Mouse (Mus musculus) regulatory T cell (primary cell): ENCODE data around the gene Ucp2.
"Not testable (repeated sequence)": the region's sequence is repeated elsewhere in the genome, so short reads cannot be mapped to it uniquely, and the experiment has no call there.

Experiments
- in situ Hi-C: fragments of 300-600 bp; cut with MboI, MseI; formaldehyde crosslinking; loops from one replicate; pipeline ENCODE4 v1.15.1; 2025; ENCODE audit warnings: high pct_unique_total_duplicates

The Ucp2 gene

GRCm38 (mm10) chr7:100479823-100480164 lies 13.3 kb upstream of the Ucp2 start:
- in situ Hi-C loops: no loop called here

DNA sequence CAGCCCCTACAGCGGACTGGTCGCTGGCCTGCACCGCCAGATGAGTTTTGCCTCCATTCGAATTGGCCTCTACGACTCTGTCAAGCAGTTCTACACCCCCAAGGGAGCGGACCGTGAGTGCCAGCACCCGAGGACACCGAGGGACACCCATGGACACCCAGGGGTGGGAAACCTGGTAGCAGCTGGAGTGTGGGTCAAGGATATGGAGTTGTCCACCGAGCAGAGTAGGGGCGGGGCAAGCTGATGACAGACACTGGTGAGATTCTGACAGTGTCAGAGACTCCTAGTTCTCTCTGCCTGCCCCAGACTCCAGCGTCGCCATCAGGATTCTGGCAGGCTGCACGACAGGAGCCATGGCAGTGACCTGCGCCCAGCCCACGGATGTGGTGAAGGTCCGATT lies 13.0 kb upstream of the Ucp2 start:
- in situ Hi-C loops: no loop called here

- in situ Hi-C loops: not testable (repeated sequence)
These were observed 11.1 kb upstream of the Ucp2 start for GRCm38 (mm10) chr7:100482046-100482445.

- in situ Hi-C loops: no loop called here
These were observed 8.6 kb upstream of the Ucp2 start for GRCm38 (mm10) chr7:100484493-100484892.

- in situ Hi-C loops: no loop called here
These were observed 5.8 kb upstream of the Ucp2 start for GRCm38 (mm10) chr7:100487301-100487700.

- in situ Hi-C loops: no loop called here
These were observed 4.6 kb upstream of the Ucp2 start for GRCm38 (mm10) chr7:100488474-100489048.

DNA sequence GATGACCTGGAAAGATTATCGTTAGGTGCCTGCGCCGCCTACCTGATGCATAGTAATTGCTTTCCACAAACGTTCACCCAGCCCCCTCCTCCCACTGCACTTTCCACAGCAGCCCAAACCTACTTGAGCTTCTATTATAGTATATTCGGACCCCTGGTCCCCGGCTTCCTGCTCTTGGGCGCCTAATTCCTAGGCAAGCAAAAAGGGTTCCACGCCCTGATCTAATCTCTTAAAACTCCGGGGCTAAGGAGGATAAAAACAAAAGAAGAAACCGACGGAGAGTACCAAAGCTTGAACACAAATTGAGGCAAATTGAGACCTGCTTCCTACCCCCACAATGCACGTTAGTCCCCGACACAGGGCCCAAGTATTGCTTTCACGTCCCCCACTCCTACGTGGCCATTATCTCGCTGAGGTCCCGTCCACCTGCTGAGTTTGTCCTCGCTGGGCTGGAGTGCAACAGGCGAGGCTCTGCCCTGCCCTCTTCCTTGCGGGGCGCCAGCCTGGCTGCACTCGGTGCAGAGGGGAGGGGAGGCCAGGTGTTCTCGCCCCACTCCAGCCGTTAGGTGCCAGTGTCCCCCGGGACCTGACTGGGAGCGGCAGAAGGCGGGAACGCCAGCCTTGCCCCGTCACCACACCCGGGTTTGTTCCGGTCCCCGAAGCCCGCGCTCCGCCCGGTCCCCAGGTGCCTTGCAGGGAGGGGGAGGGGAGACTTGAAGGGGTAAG lies 583 bp upstream of the Ucp2 start:
- in situ Hi-C loops: no loop called here

GRCm38 (mm10) chr7:100493484-100494414 lies 612 bp downstream of the Ucp2 start:
- in situ Hi-C loops: no loop called here

- in situ Hi-C loops: no loop called here
These were observed 1.3 kb downstream of the Ucp2 start for GRCm38 (mm10) chr7:100494415-100494831.

GRCm38 (mm10) chr7:100495042-100495441 lies 1.9 kb downstream of the Ucp2 start:
- in situ Hi-C loops: no loop called here

DNA sequence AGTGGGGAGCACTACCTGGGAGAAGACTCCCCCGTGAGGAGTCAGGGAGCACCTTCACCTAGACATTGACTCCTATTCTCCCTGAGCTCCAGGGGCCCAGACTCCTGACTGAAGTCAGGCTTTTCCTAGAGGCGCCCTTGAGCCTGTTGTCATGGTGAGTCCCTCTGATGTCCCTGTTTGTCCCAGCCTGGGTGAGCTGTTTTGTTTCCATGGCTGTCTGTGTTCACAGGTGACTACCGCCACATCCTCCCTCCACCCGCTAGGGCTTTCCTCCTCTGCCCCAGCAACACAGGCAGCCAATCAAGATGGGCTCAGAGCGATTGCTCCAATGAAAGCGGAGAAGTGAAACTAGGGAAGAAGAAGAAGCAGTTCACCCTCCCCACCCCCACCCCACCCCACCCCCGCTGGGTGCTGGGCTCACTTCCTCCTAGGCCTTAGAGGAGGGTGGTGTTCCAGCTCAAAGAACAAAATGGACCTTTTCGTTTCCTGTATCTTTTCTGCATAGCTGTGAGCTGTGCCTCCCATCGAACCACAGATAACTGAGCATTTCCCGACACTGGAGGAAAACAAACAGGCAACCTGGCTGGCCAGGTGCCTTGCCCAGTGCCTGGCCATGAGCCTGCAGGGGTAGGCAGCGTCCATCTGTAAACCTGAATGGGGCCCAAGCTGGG lies 2.6 kb downstream of the Ucp2 start:
- in situ Hi-C loops: no loop called here

- in situ Hi-C loops: no loop called here
These were observed 3.2 kb downstream of the Ucp2 start for GRCm38 (mm10) chr7:100496371-100496770.

- in situ Hi-C loops: no loop called here
These were observed 3.7 kb downstream of the Ucp2 start for GRCm38 (mm10) chr7:100496791-100497190.

DNA sequence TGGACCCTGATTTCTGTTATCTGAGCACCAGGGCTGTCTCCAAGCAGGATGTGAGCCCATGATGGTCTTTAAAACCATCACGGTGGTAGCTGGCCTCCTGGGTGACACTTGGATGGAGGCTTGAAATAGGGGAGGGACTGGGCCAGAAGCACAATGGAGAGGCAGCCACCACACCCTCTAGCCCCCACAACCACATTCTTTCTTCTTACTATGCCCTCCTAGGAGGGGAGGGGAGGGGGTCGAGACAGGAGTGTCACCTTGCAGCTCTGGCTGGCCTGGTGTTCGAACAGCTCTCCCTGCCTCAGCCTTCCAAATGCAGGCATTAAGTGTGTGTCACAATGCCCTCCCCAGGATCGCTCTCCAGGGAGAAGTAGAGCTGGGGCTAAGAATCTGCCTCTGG lies 4.3 kb downstream of the Ucp2 start:
- in situ Hi-C loops: no loop called here

GRCm38 (mm10) chr7:100497982-100498381 lies 4.8 kb downstream of the Ucp2 start:
- in situ Hi-C loops: no loop called here

- in situ Hi-C loops: no loop called here
These were observed 6.3 kb downstream of the Ucp2 start for GRCm38 (mm10) chr7:100499465-100499864.

DNA sequence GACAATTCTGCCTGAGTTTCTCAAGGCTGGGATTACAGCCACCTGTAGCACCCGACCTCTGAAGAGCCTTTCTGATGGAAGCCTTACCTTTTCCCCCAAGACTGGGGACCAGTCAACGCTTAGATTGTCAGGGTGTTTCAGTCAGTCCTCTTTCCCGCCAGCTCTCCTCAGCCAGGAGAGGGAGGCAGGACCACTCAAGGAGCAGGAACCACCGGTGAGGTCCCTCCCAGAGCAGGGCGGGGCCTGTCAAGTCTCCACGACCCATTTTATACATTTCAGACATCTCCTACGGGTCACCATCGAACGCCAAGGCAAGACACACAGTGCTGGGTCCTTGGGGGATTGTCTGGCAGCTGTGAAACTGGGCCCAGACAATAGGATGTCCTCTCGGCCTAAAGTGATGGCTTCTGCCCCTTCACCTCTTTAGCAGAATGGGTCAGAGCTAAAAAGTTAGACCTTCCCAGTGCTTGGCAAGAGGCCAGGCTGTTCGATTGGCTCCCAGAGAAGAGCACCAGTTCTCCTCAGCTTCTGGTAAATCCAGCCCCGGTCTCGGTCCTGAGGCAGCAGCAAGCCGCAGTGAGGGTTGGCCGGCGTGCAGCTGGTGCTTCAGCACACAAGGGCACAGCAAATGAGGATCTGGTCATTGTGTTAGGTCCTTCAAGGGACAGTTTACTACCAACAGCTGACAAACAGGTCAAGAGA lies 7.3 kb downstream of the Ucp2 start:
- in situ Hi-C loops: no loop called here

DNA sequence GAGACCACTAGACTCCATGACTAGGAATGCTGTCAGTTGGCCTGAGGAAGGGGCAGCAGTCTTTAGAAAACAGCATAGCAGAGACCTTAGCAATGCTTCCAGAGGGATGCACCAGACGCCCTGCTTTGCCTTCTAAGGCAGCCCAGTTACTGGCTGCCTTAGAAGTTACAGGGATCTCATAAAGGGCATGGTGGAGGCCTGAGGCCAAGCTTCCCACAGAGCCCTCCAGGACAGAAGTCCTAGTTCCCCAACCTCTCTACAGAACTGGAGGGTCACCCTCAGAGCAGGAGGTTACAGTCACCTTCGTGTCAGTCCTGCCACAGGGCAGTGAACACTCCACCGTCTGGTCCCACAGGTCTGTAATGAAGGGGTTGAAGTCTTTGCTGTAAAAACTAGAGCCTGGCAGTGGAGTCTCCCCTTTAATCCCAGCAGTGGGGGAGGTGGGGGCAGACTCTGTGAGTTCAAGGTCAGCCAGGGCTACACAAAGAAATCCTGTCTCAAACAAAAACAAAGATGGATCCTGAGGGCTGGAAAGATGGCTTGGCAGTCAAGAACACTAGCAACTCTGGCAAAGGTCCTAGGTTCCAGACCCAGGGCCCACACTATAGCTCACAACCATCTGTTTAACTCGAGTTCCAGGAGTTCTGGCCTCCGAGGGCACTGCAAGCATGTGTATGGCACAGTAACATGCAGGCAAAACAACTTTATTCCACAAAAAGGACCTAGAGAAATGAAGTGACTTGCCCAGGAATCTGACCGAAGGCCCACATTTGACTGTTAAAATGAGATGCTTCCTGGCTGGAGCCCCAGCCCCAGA lies 8.1 kb downstream of the Ucp2 start:
- in situ Hi-C loops: no loop called here

GRCm38 (mm10) chr7:100501844-100502373 lies 8.8 kb downstream of the Ucp2 start:
- in situ Hi-C loops: no loop called here

DNA sequence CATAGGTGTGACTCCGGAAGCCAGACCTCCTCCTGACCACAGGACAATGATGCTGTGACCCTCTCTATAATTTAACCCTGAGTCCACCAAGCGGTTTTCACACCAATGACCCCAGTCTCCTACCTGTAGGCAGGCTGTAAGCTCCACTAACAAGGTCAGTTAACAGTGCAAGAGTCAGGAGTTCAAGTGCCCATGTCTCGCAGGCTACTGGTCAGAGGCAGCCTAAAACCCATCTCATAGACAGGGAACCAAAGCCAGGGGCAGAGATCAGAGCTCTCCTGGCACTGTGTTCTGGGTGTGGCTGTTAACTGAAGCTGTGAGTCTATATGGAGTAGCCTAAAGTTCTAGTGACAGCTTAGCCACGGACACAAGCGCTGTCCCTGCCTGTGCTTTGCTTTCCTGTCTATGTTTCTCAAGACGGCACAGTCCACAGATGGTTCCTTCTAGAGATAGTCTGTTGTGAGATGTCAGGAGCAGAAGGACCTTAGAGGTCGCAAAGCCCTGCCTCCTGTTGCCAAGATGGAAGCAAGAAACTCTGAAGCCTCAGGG lies 9.3 kb downstream of the Ucp2 start:
- in situ Hi-C loops: no loop called here
